Mouse (Mus musculus) mature B cell (primary cell): ENCODE data around the gene Fbxo31.

Source experiments
- in situ Hi-C: fragments of 300-500 bp; cut with MboI; formaldehyde crosslinking; loops from 2 replicates; pipeline ENCODE4 v1.14.3; 2019

The Fbxo31 gene

DNA sequence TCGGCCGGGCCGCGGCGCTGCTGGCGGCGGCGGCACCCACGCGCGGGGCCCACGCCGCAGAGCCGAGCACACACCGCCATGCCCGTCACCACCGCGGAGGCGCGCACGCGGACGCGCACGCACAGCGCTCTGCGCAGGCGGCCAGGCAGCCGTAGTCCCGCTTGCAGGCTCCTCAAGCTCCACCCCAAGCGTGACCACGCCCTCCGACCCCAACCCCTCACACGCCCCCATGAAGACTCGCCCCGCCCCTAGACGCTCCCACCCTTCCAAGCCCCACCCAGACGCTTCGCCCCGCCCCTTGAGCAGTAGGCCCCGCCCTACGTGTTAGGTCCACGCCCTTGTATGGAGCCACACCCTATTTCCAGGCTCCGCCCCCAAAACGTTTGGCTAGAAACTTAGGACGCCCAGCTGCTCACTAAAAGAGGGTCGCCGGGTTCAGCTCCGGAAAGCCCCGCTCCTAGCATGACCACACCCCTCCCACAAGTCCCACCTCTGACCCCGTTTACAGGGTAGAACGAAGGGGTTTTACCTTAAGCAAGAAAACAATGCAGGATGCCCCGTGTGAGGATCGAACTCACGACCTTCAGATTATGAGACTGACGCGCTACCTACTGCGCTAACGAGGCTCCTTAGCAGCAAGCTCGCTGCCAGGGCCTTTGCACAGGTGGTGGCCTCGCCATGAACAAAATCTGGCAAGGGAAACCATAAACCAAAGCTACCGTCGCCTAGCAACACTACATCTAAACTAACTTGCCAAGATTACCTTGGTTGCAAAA, at the start of gene Fbxo31:
Fbxo31 (minus strand) TSS at position 131 of the 776 bp plus-strand sequence.
- in situ Hi-C loops = loop anchor here (25.0 kb wide), 1 partner anchor 333 kb away; the partner anchor contains the start of gene Slc7a5

DNA sequence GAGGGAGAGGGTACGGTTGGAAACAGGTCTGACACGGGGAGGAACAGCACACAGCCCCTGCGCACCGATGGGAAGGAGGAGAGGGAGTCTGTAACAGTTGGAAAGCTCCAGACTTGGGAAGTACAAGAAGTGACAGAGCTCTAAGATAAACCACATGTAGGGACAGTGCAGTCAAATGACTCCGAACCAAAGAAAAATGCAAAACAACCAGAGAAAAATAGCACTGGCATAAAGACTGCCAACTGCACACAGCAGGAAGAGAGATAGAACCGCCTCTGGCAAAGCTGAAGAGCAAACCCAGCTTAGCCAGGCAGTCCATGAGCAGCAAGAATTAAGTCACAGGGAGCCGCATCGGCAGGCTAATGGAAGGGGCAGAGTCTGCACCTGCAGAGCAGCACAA, 44.4 kb upstream of the Fbxo31 start:
- in situ Hi-C loops = no loop called here

DNA sequence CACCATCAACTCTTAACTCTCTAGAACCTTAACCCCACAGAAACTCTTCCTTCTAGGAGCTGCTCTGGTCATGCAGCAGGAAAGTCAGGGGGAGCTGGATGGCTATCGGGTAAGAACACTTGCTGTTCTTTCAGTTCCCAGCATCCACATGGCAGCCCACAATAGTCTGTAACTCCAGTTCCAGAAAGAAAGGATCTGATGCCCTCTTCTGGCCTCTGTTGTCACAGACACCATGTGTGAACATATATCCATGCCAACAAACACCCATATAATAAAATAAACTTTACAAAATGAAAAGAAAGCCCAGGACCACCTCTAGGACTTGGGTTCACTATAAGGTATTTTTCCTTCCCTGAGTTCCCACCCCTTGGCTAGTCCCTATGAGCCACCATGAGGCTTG, 43.3 kb upstream of the Fbxo31 start:
- in situ Hi-C loops = no loop called here

DNA sequence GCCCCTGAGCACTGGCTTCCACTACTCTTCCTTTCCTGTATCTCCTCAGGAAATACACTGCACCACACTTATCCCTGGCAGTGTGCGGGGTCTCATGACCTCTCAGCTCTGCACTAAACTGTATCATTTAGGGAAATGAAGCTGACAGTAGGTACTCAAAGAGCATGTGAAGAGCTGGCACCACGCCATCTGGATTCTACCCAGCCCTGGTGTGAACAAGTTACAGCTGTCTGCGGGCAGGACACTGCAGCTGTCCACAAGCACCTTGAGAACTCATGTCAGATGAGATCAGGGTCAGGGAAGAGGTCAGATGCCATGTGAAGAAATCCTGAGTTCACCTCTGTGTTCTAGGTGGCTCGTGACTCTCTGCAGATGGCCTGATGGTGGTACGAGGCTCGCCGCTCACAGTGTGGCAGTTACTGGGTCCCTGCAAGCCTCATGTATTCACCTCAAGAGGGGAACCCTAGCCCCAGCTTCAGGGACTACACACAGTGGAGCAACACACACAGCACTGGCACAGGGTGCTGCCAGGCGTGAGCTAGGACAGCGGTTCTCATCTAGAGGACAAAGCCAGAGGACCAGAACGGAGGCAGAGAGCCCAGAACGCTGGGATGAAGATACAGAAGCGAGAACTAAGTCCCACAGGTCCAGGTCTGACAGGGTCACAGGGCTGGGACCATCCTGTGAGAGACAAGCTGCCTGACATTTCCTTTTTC, 42.4 kb upstream of the Fbxo31 start:
- in situ Hi-C loops = no loop called here

DNA sequence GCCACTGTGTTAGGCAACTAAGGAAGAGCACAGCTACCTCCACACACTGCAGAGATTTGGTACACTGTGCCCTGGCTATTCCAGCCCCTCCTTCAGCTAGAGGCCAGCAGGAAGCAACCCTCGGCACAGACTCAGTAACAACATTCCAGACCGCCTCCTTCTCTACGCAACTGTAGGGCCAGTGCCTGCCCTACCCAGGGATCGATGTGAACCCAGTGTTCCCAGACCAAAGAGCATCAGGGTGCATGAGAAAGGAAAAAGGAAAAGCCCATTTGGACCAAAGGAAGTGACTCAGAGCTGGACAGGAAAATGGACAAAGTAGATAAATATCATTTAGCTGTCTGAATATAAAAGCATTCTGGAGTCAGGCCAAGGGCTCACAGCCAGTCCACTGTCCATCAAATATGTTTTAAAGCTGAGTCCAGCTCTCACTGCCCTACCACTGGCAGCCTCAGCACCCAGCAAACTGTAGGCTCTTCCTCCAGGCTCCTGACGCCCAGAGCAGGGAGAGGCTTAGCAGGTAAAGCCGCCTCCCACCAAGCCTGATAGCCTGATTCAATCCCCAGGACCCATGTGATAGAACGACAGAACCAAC, 40.9 kb upstream of the Fbxo31 start:
- in situ Hi-C loops = no loop called here

DNA sequence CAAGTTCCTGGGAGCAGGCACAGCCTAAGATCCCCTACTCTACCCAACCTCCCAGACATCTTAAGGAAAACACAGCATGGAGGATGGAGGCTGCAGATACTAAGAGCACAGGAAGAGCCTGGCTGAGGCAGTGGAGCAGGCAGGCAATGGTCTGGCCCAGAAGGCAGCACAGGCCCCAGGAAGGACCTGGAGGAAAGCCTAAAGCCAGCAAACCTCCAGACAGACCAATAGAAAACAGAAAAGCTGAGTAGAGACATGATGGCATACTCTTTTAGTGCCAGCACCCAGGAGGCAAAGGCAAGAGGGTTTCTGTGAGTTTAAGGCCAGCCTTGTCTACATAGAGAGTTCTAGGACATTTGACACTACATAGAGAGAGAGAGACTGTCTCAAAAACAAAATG, 34.8 kb upstream of the Fbxo31 start:
- in situ Hi-C loops = no loop called here

DNA sequence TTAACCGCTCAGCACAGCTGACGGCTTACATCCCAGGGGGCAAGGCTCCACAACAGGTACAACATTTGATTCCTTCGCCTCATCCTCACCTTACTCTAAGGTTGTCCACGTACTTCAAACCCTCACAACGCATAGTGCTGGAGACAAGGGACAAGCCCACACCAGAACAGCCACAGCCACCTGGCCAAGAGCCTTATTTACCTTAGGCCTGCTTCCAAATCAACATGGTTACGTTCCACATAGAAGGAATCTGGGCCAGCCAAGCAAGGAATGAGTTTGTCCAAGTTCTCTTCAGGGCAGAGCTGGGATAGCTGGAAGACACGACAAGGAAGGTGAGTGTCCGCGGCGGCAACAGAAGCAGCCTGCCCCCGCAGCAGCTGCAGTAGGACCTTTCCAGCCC, 31.3 kb upstream of the Fbxo31 start:
- in situ Hi-C loops = no loop called here

DNA sequence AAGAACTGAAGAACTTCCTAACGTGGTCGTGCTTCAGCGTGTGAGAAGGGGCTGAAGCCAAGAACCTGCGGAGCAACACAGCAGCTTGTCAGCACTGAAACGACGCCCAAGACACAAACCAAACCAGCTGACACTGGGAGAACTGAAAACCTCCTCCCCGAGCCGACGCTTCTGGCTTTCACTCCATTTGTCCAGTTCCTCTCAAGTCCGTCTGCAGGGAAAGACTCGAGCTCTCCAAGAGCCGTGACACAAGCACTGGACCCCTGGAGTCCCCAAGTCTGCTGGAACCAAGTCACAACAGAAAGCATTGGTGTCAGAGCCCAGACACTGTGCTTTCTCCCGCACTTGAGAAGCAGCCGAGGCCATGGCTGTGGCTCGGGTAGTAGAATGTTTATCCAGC, 30.6 kb upstream of the Fbxo31 start:
- in situ Hi-C loops = no loop called here

DNA sequence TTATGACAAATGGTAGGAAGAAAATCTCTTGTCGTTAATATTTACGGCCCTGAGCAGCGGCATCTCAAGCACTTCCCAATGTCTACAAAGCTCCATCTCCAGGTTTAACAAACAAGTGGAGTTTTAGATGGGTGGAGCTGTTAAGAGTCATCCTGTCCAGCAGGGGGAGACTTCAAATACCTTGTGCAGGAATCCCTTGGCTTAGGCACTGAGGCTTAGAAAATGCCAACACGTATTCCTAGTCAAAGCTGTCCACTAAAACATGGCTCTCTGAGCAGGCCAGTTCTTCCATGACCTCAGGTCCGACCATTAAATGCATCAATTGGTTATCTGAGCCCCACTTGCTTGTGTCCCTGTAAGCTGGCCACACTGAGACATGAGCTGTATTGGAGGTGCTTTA, 29.1 kb upstream of the Fbxo31 start:
- in situ Hi-C loops = no loop called here

DNA sequence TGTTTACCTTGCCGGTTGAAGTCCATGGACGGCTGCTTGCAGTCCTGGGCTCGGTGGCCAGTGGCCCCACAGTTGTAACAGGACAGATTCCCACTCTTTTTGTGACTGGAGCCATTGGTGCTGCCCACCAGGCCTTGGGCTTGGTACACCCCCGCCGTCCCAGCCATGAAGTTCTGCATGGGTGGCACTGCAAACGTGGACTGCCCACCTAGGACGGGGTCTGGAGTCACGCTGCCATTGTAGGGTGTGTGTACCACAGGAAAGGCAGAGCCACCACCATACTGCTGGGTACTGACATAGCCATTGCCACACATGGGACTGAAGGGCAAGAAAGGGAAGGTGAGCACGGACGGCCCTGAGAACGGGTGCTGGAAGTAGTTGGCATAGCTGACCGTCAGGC, 25.2 kb upstream of the Fbxo31 start:
- in situ Hi-C loops = no loop called here

DNA sequence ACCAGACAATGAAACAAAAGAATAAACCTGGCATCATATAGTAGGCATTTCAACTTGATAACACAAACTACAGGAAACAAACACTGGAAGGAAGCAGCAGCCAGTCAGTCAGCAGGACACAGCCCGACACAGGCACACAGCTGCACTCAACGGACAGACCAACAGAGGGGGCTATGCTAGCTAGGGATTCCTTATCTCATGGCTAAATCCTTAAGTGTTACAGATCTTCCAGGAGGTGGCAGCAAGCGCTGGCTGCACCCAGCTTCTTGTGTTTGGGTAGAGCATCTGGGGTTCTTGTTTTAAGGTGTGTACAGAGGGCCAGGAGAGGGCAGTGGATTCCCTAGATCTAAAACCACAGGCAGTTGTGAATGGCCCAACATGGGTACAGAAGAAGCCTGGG, 24.3 kb upstream of the Fbxo31 start:
- in situ Hi-C loops = no loop called here

DNA sequence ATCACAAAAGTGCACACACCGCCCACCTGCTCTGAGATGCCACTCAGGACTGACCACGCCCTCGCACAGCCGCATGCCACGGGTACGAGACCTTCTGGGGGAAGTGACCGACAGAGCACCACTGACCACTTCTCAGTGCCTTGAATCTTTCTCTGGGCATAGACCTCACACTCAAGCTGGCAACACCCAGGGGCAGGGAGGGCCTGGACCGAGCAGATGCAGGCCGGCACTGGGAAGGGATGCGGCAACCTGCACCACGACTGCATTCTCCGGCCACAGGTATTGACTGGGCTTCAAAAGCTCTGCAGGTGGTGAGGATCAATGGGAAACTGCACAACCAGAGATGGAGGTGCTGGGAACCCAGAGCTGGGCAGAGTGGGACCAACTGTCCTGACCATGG, 23.8 kb upstream of the Fbxo31 start:
- in situ Hi-C loops = no loop called here

DNA sequence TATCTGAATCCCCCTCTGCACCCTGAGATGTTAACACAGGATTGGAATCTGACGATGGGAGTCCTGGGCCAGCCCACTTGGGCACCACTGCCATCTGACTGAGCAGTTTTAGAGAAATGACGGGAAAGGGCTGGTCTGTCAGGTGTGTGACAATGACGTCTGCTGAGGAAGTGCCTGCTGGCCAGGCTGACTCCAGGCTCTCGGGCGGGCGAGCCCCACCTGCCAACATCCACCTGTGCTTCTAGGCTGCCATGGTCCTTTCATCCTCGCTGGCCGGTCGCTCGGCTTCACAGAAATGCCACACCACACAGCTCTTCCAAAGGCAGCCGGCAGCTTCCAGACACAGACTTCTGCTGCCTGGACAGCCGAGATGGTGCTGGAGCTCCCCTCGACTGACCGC, 21.2 kb upstream of the Fbxo31 start:
- in situ Hi-C loops = loop anchor here (10.0 to 25.0 kb wide), 2 partner anchors 55 to 312 kb away; partner anchors contain the start of genes 1700018B08Rik and Slc7a5

DNA sequence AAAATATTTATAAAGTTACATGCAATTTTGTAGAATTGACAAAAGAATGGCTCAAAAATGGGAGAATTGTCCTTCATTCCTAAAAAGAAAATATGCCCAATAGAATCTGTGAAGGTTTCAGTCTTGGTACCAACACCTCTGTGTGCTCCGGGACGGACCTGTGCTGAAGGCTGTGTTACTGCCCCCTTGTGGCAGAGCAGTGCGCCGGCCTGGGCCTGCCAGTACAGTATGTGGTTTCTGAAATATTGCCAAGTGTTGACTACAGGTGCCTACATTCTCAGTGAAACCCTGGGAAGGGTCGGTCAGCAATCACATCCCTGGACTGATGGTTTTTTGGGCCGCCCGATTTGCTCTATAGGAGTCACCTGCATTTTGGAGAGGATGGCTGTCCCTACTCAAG, 20.3 kb upstream of the Fbxo31 start:
- in situ Hi-C loops = loop anchor here (10.0 to 25.0 kb wide), 2 partner anchors 54 to 313 kb away; partner anchors contain the start of genes 1700018B08Rik and Slc7a5

DNA sequence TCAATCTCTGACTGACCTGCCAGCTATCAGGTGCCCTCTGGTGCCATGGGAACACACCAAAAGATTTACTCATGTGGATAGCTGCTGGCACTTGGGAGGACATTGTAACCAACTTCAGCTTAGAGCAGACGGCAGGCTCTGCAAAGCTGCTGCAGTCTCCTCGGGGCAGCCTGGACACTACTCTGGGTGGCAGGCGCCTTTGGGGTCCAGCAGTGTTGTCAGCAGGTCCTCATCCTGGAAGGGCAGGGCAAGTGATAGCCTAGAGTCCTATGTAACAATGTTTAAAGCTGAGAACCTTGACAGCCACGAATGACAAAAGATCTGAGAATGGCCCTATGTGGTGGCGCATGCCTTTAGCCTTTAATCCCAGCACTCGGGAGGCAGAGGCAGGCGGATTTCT, 19.6 kb upstream of the Fbxo31 start:
- in situ Hi-C loops = loop anchor here (10.0 to 25.0 kb wide), 2 partner anchors 53 to 314 kb away; partner anchors contain the start of genes 1700018B08Rik and Slc7a5

DNA sequence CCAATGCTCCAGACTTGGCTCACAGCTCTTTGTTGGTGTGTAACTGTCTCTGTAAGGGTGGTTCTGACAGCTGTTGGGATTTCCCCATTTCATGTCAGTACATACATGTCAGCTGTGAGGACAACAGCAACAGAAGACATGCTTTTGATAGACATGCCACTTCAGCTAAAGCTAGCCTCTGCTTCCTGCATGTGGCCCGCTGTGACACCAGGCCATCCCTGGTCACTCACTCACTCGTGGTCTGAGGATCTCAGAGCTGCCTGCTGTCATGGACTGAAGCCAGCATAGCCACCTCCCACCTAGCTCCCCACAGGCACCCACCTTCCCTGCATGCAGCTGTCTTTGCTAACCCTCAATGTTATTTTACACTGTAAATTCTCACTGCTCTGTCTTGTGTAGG, 18.9 kb upstream of the Fbxo31 start:
- in situ Hi-C loops = loop anchor here (10.0 to 25.0 kb wide), 2 partner anchors 53 to 315 kb away; partner anchors contain the start of genes 1700018B08Rik and Slc7a5

DNA sequence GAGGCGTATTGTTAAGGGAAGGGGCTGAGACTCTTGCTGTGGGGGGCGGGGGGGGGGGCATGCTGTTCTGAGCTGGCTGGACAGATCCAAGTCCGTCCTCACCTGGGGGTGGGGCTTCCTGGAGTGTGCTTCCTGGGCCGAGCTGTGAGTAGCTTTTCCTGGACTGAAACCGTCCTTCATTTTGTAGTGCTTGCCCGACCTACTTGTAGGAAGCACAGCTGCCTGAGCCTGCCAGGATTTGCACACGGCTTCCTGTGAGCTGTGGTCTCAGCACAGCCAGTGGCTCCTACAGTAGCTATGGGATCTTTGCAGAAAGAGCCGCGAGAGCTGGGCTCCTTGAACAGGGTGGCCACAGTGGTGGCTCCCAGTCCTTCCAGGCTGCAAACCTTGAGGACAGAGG, 15.4 kb upstream of the Fbxo31 start:
- in situ Hi-C loops = loop anchor here (10.0 to 25.0 kb wide), 2 partner anchors 49 to 318 kb away; partner anchors contain the start of genes 1700018B08Rik and Slc7a5

DNA sequence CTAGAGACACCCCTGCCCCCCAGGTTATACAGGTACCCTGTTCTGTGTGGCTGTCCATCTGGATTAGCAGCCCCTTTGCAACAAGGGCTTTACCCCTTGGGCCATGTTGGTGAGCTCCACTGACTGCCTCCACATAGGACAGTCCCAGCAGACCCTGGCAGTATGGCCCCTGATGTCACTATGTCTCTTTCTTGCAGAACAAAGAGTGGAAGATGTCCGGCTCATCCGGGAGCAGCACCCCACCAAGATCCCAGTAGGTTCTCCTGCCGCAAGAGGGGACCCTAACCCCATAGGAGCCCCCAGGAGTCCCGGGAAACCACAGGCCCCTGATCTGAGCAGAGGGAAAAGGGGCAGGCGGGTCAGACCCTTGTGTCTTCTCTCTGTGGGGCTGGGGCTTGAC, 14.7 kb upstream of the Fbxo31 start:
- in situ Hi-C loops = loop anchor here (10.0 to 25.0 kb wide), 2 partner anchors 48 to 319 kb away; partner anchors contain the start of genes 1700018B08Rik and Slc7a5

DNA sequence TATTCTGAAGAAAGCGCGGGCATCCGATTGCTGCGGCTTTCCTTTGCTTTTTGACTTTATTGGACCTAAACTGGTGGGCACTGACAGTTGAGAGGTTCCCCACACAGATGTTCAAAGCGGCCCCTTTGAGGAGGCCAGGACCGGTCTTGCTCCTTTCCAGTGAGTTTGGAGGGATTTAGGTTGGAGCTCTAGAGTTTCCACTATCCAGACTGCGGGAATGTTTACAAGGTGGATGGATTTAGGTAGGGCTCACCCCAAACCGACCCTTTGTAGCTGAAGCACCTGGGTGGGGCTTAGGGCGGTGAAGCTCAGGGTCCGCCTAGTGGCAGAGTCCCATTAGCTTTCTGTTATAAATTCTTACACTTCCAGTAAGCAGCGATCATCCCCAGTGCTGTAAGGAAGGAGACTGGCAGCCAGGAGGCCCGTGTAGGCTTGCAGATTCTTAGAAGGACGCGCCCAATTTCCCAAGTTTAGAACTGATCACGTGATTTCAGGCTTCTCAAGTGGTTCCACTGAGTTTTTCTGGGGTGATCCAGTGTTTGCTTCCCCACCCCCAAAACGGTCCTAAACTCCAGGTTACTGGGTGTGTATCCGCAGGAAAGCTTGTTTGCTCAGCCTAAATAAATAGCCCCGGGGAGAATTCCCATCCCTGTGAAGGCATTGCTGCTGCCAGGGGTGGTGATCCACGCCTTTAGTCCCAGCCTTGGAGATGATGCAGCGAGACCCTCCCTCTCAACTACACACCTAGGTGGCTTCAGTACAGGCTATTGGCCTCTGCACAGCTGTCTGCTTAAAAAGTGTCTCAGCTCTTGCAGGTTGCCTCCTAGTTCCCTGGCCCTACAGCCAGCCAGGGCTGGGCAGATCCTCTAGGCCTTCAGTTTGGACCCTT, 12.8 kb upstream of the Fbxo31 start:
- in situ Hi-C loops = loop anchor here (10.0 to 25.0 kb wide), 2 partner anchors 47 to 321 kb away; partner anchors contain the start of genes 1700018B08Rik and Slc7a5

DNA sequence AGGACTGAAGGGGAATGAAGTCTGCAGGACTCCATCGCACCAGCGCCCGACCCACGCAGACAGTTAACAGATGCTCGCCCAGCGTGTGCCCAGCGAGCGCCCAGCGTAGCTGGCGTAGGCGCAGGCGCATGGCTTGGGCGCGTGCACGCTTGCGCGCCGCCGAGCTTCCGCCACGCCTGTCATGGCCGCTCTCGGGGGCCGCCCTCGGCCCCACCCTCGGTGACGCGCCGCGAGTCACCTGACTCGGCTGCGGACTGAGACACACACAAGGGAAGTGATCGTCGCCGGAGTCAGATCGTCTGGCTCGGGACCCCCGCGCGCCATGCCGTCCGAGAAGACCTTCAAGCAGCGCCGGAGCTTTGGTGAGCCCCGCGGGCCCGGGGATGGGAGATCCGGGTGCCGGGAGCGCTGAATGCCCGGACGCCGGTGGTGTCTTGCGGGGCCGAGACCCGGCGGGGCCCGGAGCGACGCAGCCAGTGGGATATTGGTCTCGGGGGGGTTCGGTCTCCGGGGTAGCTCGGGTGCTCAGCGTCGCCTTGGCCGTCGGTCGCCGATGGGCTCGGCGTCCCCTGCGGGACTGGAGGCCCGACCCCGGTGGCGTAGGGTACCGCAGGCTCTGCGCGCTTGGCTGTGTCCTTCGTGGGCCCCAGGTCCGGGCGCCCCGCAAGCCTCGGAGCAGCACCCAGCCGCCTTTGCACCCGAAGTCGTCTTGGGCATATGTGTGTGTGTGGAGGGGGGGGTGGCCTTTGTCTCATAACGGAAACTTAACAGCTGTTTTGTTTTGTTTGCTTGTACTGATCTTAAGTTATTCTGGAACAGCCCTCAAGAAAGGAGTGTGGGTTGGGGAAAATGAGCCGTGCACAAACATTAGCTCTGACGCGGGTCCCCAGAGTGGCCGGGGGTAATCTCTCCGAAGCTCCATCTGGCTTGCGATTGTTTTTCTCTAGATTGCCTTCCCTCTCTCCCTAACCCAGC, 11.9 kb upstream of the Fbxo31 start, which contains the start of gene Map1lc3b:
Map1lc3b (plus strand) TSS at position 159 of the 975 bp plus-strand sequence.
- in situ Hi-C loops = loop anchor here (10.0 to 25.0 kb wide), 2 partner anchors 46 to 322 kb away; partner anchors contain the start of genes 1700018B08Rik and Slc7a5
